Mouse (Mus musculus) midbrain, embryonic 11.5 days (tissue): ENCODE measurements around the gene Isoc2a. TPM values are rescaled to one million over a fixed set of nuclear protein-coding genes. Genes with fewer than 3 reads are reported as not detected.

Experiments
- ATAC-seq: fragments of 200-750 bp; cut with Nextera tagmentation; 2 replicates; pipeline ENCODE4 v1.8.0; 2017; ENCODE audit warnings: moderate TSS enrichment, moderate library complexity; ENCODE audit not compliant: low FRiP score
- DNase-seq: peaks from one replicate; pipeline ENCODE4 v3.0.0; 2015; ENCODE audit warnings: low spot score; ENCODE audit errors: missing footprints
- H3K27ac ChIP-seq: fragments of 300-500 bp; sonication (generic); 2 replicates; pipeline ENCODE4 v1.5.1; 2014; ENCODE audit warnings: low read depth, low read length
- H3K27me3 ChIP-seq: fragments of 300-500 bp; sonication (generic); 2 replicates; pipeline ENCODE4 v1.6.1; 2014; ENCODE audit warnings: mild to moderate bottlenecking, low read length, moderate library complexity, mixed read lengths; ENCODE audit not compliant: control insufficient read depth, insufficient read depth
- H3K36me3 ChIP-seq: fragments of 300-500 bp; sonication (generic); 2 replicates; pipeline ENCODE4 v1.6.1; 2014; ENCODE audit warnings: mild to moderate bottlenecking, low read length, moderate library complexity, mixed read lengths; ENCODE audit not compliant: control insufficient read depth, insufficient read depth
- H3K4me1 ChIP-seq: fragments of 300-500 bp; sonication (generic); 2 replicates; pipeline ENCODE4 v1.6.1; 2014; ENCODE audit warnings: low read length; ENCODE audit not compliant: control insufficient read depth, insufficient read depth
- H3K4me2 ChIP-seq: fragments of 300-500 bp; sonication (generic); 2 replicates; pipeline ENCODE4 v1.6.1; 2014; ENCODE audit warnings: mild to moderate bottlenecking, moderate library complexity
- H3K4me3 ChIP-seq: fragments of 300-500 bp; sonication (generic); 2 replicates; pipeline ENCODE4 v1.5.1; 2014; ENCODE audit warnings: low read depth, low read length
- H3K9ac ChIP-seq: fragments of 300-500 bp; sonication (generic); 2 replicates; pipeline ENCODE4 v1.6.1; 2014; ENCODE audit warnings: low read length
- H3K9me3 ChIP-seq: fragments of 300-500 bp; sonication (generic); 2 replicates; pipeline ENCODE4 v1.6.1; 2016; ENCODE audit warnings: low read length; ENCODE audit not compliant: control insufficient read depth
- WGBS: fragments of 180-500 bp; shearing (Covaris S2); extraction: QIAGEN DNeasy Blood & Tissue Kit; methylation state at CpG from one replicate; pipeline ENCODE4 v1.1.7; 2014; 5-methylcytosine and 5-hydroxymethylcytosine counted together
- polyA plus RNA-seq: library from polyadenylated mRNA; unstranded; fragments of >200 nt; fragmentation: Nextera tagmentation; extraction: Ambion mirVana; gene quantifications from 2 replicates; pipeline ENCODE4 v1.2.1, GENCODE M21; 2014

Gene Isoc2a
- polyA plus RNA-seq, 1 experiment from 2014 or later: 0.78 TPM

GRCm38 (mm10) chr7:4937392-4937791 lies 60.4 kb downstream of the Isoc2a start:
- Histone ChIP-seq H3K4me2 (no peak overlapping the region), H3K4me3 (no peak overlapping the region), H3K27me3 (no peaks in the 10 kb centered on the region), H3K9me3 (no peaks in the 10 kb centered on the region; the same call in 1 of the 2 replicates), H3K9ac (no peak overlapping the region), H3K27ac (no peak overlapping the region), H3K4me1 (no peaks in the 10 kb centered on the region), H3K36me3 (no peaks in the 10 kb centered on the region)
- WGBS: 74% methylated on average over 11 of the region's 11 CpGs
- DNase-seq: no peak
- ATAC-seq: no peak

- Histone ChIP-seq H3K36me3 (no peaks in the 10 kb centered on the region), H3K4me2 (no peak overlapping the region), H3K9ac (no peak overlapping the region), H3K27ac (no peak overlapping the region), H3K4me3 (no peak overlapping the region), H3K9me3 (no peaks in the 10 kb centered on the region; the same call in 1 of the 2 replicates), H3K27me3 (no peaks in the 10 kb centered on the region), H3K4me1 (no peaks in the 10 kb centered on the region)
- WGBS: 44% methylated on average over 2 of the region's 2 CpGs
- DNase-seq: peak; percentile 95
- no peak for ATAC-seq
Observed at GRCm38 (mm10) chr7:4938456-4938855, 61.5 kb downstream of the Isoc2a start.

GRCm38 (mm10) chr7:4940068-4940479 lies 63.1 kb downstream of the Isoc2a start:
- ATAC-seq (peak; percentile 49; the same call in 1 of the 2 replicates), DNase-seq (peak; percentile 98)
- no peak overlapping the region for H3K27ac ChIP-seq
- no peak overlapping the region for H3K9ac ChIP-seq
- no peaks in the 10 kb centered on the region for H3K9me3 ChIP-seq
- WGBS: 19% methylated on average over 9 of the region's 9 CpGs
- H3K4me1 ChIP-seq: 0 out of 2 replicates have a peak, but pooled peaks cover 2% of the 10 kb centered on the region
- no peak overlapping the region for H3K4me2 ChIP-seq
- no peaks in the 10 kb centered on the region for H3K36me3 ChIP-seq
- H3K27me3 ChIP-seq: no peaks in the 10 kb centered on the region
- H3K4me3 ChIP-seq: no peak overlapping the region

GRCm38 (mm10) chr7:4942673-4943072 lies 65.7 kb downstream of the Isoc2a start:
- Histone ChIP-seq H3K36me3 (no peaks in the 10 kb centered on the region), H3K9me3 (no peaks in the 10 kb centered on the region), H3K27ac (no peak overlapping the region), H3K4me3 (no peak overlapping the region), H3K4me2 (no peak overlapping the region), H3K27me3 (no peaks in the 10 kb centered on the region), H3K9ac (no peak overlapping the region), H3K4me1 (0 out of 2 replicates have a peak, but pooled peaks cover 2% of the 10 kb centered on the region)
- no peak for ATAC-seq
- 57% methylated on average over 5 of the region's 5 CpGs for WGBS
- no peak for DNase-seq

- ATAC-seq (peak; percentile 81), DNase-seq (peak; percentile 98)
- Histone ChIP-seq H3K4me1 (0 out of 2 replicates have a peak, but pooled peaks cover 2% of the 10 kb centered on the region), H3K36me3 (no peaks in the 10 kb centered on the region), H3K4me3 (peak overlapping the region; percentile 10; the same call in 1 of the 2 replicates), H3K9me3 (no peaks in the 10 kb centered on the region), H3K27me3 (no peaks in the 10 kb centered on the region), H3K27ac (no peak overlapping the region), H3K4me2 (peak overlapping the region; percentile 38), H3K9ac (no peak overlapping the region)
- 18% methylated on average over 15 of the region's 15 CpGs for WGBS
Observed at GRCm38 (mm10) chr7:4943223-4943815, 66.4 kb downstream of the Isoc2a start.

Other genes with a start within 250 kb of the Isoc2a start
- 2.4 and 3.6 TPM in 2 replicates for gene Tmem86b, start 245.7 kb upstream of the Isoc2a start, polyA plus RNA-seq
- 4.4 and 6.1 TPM in 2 replicates for gene Ppp6r1, start 218.1 kb upstream of the Isoc2a start, polyA plus RNA-seq
- 111 and 113 TPM in 2 replicates for gene Hspbp1, start 192.1 kb upstream of the Isoc2a start, polyA plus RNA-seq
- 2.3 and 3.2 TPM in 2 replicates for gene Brsk1, start 186.5 kb upstream of the Isoc2a start, polyA plus RNA-seq
- not detected in 2 replicates for gene Tmem150b, start 151.9 kb upstream of the Isoc2a start, polyA plus RNA-seq
- 65.4 and 71.5 TPM in 2 replicates for gene Kmt5c, start 137.0 kb upstream of the Isoc2a start, polyA plus RNA-seq
- gene Cox6b2, start 124.1 kb upstream of the Isoc2a start, polyA plus RNA-seq: 34.5 and 36.6 TPM in 2 replicates
- gene Fam71e2, start 105.9 kb upstream of the Isoc2a start, polyA plus RNA-seq: not detected in 2 replicates
- gene Il11, start 94.3 kb upstream of the Isoc2a start, polyA plus RNA-seq: 0.07 TPM in 1 of 2 replicates, not detected in the other
- not detected in 2 replicates for gene Tmem190, start 94.2 kb upstream of the Isoc2a start, polyA plus RNA-seq
- 1.3 and 1.4 TPM in 2 replicates for gene Tmem238, start 87.5 kb upstream of the Isoc2a start, polyA plus RNA-seq
- gene Rpl28, start 84.3 kb upstream of the Isoc2a start, polyA plus RNA-seq: 203 and 211 TPM in 2 replicates
- gene Ube2s, start 64.6 kb upstream of the Isoc2a start, polyA plus RNA-seq: 392 and 412 TPM in 2 replicates
- 1.9 and 2.4 TPM in 2 replicates for gene Shisa7, start 32.5 kb upstream of the Isoc2a start, polyA plus RNA-seq
- gene Isoc2b, start 6.9 kb upstream of the Isoc2a start, polyA plus RNA-seq: 2.6 and 4.6 TPM in 2 replicates
- 0.12 TPM in 1 of 2 replicates, not detected in the other for gene Gm36210, start 29.4 kb downstream of the Isoc2a start, polyA plus RNA-seq
- 3.5 and 3.8 TPM in 2 replicates for gene Zfp628, start 38.1 kb downstream of the Isoc2a start, polyA plus RNA-seq
- gene Nat14, start 44.9 kb downstream of the Isoc2a start, polyA plus RNA-seq: 8.0 and 10.4 TPM in 2 replicates
- gene Ssc5d, start 48.6 kb downstream of the Isoc2a start, polyA plus RNA-seq: 1.0 and 1.6 TPM in 2 replicates
- not detected in 2 replicates for gene Sbk2, start 87.3 kb downstream of the Isoc2a start, polyA plus RNA-seq
- not detected in 2 replicates for gene Sbk3, start 94.0 kb downstream of the Isoc2a start, polyA plus RNA-seq
- 41.1 and 41.7 TPM in 2 replicates for gene Zfp579, start 119.0 kb downstream of the Isoc2a start, polyA plus RNA-seq
- 7.6 and 9.2 TPM in 2 replicates for gene Zfp524, start 137.3 kb downstream of the Isoc2a start, polyA plus RNA-seq
- gene Fiz1, start 137.5 kb downstream of the Isoc2a start, polyA plus RNA-seq: 42.4 and 49.4 TPM in 2 replicates
- 0.34 TPM in 1 of 2 replicates, not detected in the other for gene Gm44973, start 138.3 kb downstream of the Isoc2a start, polyA plus RNA-seq
- 4.8 and 5.1 TPM in 2 replicates for gene Zfp865, start 143.2 kb downstream of the Isoc2a start, polyA plus RNA-seq
- gene Ccdc106, start 143.4 kb downstream of the Isoc2a start, polyA plus RNA-seq: 4.0 and 5.0 TPM in 2 replicates
- gene 4632433K11Rik, start 157.0 kb downstream of the Isoc2a start, polyA plus RNA-seq: 0.33 TPM in 1 of 2 replicates, not detected in the other
- gene Zfp784, start 161.3 kb downstream of the Isoc2a start, polyA plus RNA-seq: 3.3 and 3.6 TPM in 2 replicates
- 34.1 and 47.6 TPM in 2 replicates for gene Zfp580, start 174.4 kb downstream of the Isoc2a start, polyA plus RNA-seq
- 151 and 159 TPM in 2 replicates for gene U2af2, start 185.0 kb downstream of the Isoc2a start, polyA plus RNA-seq
- 47.8 and 56.2 TPM in 2 replicates for gene Epn1, start 203.1 kb downstream of the Isoc2a start, polyA plus RNA-seq
- not detected in 2 replicates for gene Rfpl4, start 239.8 kb downstream of the Isoc2a start, polyA plus RNA-seq
- 0.19 and 0.47 TPM in 2 replicates for gene Rasl2-9, start 248.8 kb downstream of the Isoc2a start, polyA plus RNA-seq